Mouse (Mus musculus) erythroblast, embryonic 14.5 days (primary cell): ENCODE measurements around the gene Eva1b.

ENCODE experiments used
- GATA1 ChIP-seq: IDR thresholded peaks from 2 replicates; pipeline ENCODE4 v1.6.1; 2012; ENCODE audit warnings: low read length, inconsistent platforms, mixed read lengths
- TAL1 ChIP-seq: IDR thresholded peaks from 3 replicates; pipeline ENCODE4 v1.6.1; 2012; ENCODE audit warnings: low read length, inconsistent platforms, mixed read lengths

DNA sequence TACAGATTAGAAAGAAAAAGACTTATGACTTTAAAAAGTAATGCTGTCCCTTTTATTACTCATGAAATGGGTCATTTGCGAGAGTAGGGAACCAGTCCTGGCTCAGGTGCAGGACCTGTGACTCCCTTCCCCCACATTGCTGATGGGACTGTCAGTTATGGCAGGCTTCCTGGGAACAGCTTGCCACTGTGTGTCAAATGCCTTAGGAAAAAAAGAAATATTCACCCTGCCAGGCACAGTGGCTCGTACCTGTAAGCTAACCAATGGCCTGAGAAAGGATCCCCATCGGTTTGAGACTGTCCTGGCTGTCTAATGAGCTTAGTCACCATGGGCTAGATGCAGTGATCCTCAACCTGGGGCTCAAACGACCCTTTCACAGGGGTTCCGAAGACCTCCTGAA lies 27.5 kb upstream of the Eva1b start:
- TF ChIP-seq TAL1 (no peak), GATA1 (no peak)
